Mouse (Mus musculus) brain, embryonic 18.5 days (tissue): ENCODE data around the gene Atp2b2.

Source experiments
- DNase-seq: peaks from one replicate; pipeline ENCODE4 v3.0.0-alpha.2; 2012; ENCODE audit warnings: low read depth, low spot score

Atp2b2 gene

DNA sequence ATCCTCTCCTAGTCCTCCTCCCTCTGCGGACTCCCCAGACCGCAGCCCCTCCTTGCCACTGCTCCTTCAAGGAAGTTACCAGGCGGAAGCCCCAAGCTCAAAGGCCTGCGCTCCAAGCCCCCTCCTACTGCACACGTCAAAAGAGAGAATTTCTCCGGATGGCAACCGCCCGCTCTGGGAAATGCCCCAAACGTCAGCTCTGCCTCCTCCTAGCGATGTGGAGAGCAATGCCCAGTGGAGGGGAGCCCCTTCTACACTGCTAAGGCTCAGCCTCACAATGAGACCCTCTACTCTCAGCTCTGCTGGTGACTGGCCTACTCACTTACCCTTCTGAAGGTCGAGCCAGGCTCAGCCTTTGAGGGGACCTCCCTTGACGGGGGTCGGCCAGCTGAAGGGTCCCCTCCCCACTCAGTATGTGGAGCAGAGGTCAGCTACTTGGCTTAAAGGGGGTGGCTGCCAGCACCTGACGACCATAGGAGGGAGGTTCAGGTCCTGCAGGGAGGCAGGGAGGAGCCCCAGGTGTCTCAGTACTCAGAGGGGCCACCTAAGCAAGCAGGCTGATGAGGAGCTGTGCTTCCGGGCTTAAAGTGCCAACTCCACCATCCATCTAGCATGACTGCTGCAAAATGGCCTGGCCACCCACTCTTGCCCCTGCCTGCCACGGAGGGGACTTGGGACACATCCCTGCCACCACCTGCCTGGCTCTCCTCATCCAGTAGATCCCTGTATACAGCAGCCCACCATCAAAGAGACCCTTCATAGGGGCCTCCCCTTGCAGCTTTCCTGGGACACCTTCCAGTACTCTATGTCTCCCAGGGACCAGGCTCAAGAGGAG is 152.2 kb downstream of the Atp2b2 start:
- no peak for DNase-seq

DNA sequence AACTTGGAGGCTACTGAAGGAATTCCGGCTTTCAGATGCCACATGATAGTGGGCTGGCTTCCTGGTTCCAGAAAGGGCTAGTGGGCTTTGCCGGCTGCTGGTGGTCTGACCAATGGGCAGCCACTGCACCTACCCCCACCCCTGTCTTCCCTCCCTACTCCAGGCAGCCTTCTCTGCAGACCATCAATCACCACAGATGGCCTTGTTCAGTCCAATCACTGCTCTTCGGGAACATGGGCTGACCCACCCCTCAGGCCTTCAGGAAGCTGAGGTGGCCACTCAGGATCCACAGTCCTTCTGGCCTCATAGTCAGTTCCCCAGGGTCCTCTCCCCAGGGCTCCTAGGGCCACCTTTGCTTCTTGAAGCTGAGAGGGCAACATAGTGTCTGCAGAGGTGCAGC is 153.2 kb downstream of the Atp2b2 start:
- no peak for DNase-seq

DNA sequence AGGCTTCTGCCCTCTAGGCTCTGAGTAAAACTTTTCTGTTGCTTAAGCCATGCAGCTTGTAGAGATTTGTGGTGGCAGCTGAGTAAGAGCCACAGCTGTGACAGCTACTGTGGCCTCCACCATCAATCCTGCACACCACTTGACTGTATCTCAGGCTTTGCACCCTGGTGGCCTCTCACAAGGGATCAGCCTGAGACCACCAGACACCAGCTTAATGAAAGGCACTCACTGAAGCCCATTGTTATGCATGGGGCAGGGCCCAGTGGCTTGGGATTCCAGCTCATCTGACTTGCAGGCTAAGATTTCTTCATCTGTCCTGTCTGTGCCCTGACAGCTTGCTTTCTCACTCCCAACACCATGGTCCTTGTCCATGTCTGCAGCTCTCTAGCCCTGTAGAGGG is 155.5 kb downstream of the Atp2b2 start:
- no peak for DNase-seq

DNA sequence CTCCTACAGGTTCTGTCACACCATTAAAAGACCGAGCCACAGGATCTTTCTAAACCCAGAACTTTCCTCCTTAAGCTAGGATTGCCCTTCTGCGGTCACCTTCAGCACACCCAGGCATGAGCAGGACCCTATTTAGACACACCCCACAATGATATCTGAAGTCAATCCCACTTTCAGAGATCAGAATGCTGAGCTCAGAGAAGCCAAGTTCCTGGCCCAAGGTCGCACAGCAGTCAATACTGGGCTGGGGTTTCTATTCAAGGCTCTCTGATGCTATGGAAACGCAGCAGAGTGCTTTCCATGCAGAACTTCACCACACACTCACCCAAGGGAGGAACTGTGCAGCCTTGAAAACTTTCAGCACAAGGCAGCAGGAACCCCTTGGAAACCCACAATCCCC is 157.6 kb downstream of the Atp2b2 start:
- DNase-seq: no peak

DNA sequence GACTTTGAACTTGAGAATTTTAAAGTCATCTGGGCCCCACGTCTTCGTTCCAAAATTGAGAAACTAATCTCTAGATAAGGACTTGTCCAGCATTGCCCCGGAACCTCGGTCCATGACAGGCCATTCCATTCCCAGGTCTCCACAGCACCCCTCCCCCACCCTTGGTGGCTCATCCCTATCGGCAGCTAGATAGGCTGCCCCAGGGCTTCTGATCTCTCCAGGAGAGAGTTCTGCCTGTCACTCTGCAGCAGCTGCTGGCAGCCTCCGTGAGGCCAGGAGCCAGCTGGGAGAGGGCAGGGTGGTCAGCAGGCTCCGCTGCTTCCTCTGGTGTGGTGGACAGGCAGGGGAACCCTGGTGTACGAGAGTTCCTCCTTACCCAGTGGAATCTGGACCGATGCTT is 159.2 kb downstream of the Atp2b2 start:
- DNase-seq: no peak

DNA sequence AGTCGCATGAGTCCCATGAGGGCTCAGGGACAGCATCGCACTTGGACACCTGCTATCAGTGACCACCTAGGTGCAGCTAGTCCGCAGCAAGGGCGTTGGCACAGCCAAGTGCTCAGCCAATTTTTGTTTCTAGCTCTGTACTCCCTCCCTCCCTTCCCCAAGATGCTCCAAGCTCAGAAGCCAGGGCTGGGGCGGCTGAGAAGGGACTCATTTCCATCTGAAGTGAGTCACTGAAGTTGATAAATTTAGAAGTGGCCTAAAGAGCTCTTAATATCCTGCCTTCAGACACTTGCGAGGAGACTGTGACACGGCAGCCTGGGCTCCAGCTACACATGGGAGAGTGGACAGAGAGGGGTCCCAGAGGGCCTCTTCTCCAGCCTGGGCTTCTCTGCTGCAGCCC is 160.0 kb downstream of the Atp2b2 start:
- no peak for DNase-seq

DNA sequence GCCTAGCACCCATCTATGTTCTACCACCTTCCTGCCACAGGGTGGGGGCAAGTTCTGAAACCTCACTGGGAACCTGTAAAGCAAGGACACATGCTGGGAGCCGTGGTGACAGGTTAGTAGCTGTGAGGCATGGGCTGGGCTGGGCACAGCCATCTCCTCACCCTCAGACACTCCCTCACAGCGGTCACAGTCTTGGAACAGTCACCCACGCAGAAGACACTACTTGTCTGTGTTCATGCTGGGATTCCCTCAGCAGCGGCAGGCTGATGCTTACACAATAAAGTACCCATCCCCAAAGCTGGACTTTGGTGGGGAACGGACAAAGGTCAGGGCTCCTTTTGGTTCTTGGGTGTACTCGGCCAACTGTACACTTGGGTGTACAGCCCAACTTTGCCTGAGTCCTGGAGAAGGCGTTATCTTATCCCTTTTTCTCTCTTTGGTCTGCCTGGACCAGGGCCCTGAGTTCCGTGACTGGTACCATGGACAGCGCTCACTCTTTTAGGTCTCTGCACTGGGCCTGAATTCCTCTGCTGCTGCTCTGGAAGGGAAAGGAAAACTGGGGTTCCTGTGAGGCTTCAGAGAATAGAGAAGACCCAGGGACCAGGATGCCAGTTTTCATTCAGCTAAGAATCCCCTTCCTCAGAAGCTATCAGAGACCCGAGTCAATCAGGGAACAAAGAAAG is 160.7 kb downstream of the Atp2b2 start:
- no peak for DNase-seq

DNA sequence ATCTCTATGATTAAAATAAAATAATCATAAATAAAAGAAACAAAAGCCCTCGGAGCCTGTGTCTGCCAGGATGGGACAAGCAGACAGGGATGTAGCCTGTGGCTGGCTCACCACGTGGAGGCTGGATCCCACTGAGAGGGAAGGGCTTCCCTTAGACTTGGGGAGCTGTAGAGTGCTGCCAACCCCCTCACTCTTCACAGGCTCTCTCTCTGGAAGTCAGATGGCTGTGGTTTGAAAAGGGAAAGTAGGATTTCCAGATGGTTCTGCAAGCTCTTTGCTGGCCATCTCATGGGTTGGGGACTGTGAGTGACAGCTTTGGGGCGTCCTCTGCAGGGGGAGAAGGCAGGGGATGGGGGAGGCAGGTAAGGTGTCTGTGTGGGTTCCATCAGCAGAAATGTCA is 163.0 kb downstream of the Atp2b2 start:
- no peak for DNase-seq

DNA sequence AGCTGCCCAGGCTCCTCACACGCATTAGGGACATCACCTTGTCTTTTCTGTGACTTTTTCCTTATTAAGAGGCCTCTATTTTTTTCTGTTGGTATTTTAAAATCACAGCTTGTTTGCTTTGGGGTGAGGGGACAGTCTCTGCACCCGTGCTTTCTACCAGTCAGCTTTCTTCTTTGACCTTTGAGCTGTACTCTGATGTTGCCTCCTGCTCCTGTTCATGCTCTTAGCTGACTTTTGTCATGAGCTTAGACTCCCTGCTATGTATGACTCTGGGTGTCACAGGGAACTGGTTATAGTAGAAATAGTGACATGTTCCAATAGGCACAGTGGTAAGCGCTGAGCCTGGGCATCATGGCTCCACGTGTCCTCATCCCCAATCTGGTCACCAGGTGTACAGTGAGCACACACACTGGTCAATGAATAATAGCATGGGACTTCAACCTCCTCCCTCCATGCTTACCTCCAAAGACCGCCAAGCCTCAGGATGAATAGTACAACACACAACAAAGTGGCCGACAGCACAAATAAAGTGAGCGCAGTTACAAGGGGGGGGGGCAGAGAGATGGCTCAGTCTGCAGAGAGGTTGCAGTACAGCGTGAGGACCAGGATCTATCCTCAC is 163.8 kb downstream of the Atp2b2 start:
- DNase-seq: no peak

DNA sequence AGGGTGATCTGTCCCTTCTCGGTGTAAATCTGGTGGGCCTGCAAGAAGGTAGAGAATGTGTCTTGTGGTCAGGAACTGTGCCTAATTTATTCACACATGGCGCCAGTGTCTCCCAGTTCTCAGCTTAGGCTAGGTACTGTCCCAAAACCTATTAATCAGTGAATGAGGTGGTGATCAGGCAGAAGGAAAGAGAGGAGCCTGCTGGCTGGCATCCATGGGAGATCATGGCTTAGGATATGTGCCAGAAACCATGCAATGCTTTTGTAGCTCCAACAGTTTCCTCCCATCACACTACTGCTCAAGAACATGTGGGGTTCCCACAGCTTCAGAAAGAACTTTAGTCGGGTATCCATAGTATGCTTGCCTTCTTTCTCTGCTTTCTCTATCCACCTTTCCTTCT is 165.8 kb downstream of the Atp2b2 start:
- DNase-seq: no peak

DNA sequence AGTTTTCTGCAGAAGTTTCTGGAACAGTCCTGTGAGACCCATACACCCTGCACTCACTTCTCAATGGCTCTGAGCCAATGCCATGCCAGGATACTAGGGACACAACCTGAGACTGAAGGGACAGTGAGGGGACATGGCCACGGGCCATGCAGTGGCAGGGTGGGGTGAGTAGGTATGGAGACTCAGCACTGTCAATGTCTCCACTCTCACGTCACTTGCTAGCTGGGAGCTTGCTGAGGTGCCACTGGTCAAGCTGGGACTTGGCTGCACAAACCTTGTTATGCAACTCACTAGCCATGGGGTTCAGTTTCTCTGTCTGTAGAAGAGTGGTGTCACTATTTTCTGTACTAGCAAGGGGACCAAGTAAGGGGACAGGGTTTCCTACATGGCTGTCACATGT is 167.2 kb downstream of the Atp2b2 start:
- DNase-seq: no peak

DNA sequence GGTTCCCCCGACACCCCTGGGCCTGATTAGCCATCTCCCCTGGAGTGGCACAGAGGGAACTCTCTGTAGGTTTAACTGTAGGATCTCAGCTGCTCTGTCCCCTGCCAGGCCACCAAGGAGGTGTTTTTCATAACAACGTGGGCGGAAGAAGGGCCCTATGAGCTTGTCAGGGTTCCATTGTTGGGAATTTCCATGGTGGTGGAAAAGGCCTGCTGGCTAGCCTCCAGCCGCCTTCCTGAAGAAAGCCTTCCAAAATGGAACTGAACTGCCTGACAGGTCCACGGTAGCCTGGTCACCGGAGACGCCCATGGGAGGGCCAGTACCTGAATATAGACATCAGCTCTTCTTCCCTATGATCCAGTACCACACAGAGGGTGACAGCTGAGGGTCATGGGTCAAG is 169.8 kb downstream of the Atp2b2 start:
- DNase-seq: no peak

DNA sequence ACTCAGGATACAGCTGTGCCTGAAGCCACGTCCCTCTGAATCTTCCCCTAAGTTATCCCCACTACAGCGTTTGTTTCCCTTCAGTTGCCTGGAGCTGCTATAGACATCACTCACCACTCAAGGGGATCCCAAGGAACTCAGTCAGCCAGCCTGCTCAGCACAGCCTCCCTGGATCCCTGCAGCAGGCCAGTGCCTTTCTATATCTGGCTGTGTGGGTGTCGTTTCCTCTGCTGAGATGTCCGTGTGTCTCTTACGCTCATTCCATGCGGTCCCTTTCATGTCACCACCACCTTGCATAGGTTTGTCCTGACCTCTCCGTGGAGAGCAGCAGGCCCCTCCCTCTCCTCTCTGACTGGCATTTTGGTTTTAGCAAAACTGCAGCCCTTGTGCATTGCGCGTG is 171.6 kb downstream of the Atp2b2 start:
- DNase-seq: no peak

DNA sequence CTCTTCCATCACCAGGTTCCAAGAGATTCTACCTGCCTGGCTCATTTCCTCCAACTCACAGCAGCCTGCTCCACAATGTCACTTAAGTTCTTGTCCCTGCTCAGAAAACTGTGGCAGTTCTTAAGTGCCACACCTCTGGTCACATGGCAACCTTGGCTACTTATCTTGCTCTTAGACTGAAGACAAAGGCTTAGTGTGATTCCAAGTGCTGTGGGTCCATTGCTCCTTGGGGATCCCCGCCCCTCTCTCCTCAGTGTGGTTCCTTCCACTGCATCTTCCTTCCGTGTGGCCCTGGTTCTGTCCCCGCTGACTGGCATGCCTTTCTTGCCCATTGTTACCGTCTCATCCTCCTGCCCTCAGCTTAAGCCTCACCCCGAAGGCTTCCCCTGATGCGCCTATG is 173.9 kb downstream of the Atp2b2 start:
- DNase-seq: no peak

DNA sequence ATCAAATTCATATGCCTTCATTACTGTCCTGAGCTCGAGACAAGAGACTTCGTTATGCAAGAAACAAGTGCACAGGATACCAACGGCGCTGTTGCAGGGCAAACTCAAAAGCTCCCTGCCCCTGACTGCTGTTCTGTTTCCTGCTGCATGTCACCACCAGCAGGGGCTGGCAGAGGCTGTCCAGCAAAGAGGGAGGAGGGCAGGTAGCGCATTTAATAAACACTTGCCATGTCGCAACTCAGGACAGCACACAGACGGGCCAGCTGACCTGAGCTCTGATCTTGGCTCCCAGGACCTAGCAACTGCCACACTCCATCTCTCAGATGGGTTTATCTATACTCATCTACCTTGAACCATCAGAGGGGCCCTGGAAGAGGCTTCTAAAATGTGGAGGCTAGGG is 176.7 kb downstream of the Atp2b2 start:
- no peak for DNase-seq

DNA sequence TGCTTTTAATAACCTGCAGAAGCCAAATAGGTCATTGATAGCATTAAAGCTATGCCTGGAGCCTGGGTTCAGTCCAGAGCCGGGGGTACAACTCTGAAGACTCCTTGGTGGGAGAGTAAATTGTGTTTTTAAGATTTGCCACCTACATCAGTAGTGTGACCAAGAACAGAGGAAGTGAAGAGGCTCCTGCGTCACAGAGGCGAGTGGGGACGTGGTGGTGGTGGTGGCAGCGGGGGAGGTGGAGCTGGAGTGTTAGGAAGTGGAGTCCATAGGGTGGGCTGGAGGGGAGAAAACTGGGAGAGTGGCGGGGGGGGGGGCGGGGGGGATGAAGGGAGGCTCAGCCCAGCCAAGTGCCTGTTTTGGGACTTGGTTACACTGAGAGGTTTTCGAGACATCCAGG is 177.6 kb downstream of the Atp2b2 start:
- no peak for DNase-seq

DNA sequence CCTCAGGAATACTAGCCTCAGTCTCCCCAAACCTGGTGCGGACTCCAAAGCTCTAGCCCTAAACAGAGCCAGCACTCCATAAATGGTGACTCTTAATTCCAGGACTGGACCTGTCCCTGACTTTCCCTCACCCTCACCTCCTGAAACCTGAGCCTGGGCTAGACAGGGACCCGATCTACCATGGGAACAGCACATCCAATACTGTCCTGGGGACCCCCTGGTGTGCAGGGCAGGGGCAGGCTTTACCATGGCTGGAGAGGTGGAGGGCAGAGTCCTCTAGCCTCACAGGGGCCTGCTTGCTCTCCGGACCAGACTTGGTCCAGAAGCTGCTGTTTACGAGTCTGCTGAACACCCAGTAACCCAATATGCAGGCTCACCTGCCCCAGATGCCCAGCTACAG is 179.5 kb downstream of the Atp2b2 start:
- DNase-seq: no peak

DNA sequence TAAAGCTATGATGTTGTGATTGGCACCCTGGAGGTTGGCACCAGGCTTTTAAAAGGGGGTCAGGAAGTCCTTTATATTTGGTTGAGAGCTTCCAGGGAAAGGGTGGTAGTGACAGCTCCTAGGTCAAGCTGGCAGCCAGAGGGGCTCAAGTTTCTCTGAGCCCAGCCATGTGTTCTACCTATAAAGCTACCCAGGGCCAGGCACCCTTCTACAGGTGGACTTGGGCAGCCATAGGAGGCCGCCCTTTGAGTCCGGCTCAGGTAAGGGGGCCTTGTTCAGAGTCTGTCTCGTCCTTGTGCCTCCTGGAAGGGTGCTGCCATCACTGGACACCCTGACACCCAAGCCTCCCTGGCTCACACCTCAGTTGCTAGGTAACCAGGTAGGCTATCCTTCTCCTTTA is 180.5 kb downstream of the Atp2b2 start:
- no peak for DNase-seq

DNA sequence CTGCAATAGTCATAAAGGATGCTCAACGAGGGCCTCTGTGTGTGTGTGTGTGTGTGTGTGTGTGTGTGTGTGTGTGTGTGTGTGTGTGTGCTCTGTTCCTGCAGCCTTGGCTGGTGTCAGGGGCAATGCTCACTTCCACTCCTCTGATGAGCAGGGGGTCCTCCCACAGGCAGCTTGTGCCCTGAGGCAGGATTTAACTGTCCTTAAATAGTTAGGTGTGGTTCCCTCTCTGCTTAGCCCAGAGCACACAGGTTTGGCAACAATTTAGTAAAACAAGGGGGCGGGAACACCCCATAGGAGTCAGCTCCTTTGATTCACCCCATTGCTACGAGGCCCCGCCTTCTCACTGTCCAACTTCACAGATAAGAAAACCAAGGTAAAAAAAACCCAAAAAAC is 181.0 kb downstream of the Atp2b2 start:
- no peak for DNase-seq

DNA sequence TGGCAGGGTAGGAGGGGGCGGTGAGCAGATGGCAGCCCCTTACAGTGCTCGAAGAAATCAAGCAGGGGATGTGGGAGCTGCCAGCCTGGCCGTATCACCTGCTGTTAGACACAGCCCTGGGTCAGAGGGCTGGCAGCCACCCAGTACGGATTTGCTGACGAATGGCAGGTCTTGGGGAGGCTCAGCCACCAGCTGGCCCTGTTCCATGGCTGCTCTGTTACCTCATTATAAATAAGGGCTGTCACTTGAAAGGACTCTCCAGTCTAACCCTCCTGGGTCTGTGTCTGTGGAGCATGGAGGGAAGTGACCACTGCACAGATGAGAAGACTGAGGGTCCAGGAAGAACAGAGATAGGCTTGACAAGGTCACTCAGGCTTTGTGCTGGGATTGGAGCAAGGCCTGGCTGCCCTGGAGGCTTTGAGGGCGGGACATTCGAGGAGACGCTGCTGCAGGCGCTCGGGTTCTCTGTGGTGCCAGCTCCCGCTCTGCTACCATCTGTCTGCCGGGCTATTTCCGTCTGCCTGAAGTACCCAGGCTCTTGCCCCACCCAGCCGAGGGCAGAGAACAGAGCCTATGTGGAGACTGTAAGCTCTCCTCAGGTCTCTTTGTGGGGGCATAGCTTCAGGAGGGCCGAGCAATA is 181.6 kb downstream of the Atp2b2 start:
- DNase-seq: no peak

DNA sequence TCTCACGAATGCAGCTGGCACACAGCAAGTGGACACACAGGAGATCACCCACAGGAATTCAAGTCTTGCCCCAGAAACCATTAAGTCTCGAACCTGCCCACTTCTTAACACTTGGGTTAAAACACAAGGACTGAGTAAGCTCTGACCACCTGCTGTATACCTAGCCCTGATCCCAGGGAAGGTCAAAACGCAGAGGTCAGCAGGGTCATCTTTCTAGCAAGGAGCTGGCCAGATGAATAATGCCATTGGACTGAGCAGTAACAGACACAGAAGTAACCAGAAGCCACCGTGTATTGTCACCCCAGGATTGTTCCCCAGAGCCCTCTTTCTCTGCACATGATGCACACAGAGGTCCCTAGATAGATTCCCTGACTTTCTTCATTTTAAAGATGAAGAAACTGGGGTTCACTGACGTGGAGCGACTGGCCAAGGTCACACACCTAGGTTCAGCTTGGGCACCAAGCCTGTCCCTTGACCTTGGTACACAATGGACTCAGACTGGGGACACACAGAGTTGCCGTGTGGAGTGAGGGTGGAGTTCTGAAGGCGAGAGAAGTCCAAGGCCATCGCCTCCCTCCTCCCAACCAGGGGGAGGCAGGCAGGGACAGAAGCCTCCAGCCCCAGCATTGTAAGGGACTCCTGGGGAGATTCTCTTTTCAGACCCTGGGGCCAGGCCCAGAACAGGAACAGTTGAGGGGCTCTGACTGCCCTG is 182.2 kb downstream of the Atp2b2 start:
- no peak for DNase-seq

DNA sequence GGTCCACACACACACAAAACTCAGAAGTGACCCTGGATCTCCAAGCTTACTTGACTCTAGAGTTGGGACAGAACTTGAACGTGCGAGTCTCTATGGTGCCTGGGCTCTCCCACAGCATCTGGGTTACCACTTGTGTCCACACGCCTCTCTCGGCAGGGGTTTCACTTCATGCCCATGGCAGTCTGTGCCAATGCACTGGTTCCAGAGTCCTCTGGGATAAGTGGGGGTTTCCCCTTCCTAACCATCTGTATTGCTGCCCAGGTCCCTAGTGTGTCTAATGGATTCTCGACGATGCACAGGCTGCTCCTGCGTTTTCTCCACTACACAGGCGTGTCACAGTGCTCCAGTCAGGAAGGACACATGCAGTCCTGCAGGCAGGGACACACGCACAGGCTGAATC is 184.1 kb downstream of the Atp2b2 start:
- DNase-seq: no peak
